Mouse (Mus musculus) cerebellum, adult 8-10 months (tissue): ENCODE data around the gene Hpse2.
A peak's percentile ranks its signal among the peaks of the same experiment; 100 is the strongest.

ENCODE experiments used
- DNase-seq: peaks from one replicate; pipeline ENCODE4 v3.0.0; 2022

Hpse2 gene

DNA sequence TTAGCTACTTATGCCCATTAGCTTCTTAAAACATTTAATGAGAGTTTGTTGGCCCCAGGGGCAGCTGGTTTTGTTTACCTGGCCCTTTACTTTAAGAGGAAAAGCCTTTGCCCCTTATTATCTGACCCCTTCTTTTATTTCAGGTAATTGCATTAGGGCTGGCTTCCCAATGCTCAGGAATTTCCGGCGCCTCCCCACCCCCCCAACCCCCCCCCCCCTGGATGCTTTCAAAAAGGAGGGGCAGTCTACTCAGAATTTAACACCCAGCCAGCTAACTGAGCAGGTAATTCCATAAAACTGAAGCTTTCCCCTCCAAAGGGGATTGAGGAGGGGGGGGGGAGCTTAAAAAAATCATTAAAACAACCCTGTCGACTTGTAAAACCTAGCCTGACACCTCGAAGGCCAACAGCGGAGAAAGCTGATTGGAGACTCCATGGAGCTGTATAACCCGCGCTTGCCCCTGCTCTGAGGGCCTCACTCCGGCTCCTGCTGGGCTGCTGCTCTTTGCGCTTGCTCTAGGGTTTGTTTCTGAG, 451.4 kb downstream of the Hpse2 start:
- no peak for DNase-seq

DNA sequence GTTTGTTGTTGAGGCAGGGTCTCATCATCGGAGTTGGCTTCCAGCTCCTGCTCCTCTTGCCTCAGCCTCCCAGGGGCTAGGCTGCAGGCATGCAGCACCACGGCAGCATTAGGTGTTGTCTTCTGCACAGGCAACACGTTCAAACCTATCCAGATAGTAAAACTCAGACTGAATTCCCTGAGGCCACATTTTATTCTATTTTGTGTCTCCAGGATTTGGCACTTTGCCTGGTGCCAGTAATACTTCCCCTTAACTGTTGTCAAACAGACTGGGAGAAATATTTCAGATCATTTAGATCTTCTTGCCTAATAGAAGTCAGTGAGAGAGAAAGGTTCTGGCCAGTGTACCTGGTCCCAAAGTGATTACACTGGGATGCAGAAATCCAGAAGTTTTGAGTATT, 458.5 kb downstream of the Hpse2 start:
- no peak for DNase-seq

DNA sequence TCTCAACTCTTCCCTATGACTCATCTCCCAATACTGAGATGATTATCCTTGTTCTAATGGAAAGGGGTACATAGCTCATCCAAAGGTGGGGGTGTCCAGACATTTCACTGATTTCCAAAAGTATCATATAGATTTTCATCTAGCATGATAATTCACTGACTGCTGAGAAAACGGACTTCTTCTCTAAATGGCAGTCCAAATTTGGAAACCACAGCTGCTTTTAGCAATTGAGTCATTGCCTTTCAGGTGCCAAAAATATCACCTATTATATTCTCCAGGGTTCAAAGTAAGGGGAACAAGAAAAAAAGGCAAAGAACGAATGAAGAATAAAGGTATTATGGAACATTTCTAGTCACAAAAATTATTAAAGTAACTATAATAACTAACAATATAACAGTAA, 459.9 kb downstream of the Hpse2 start:
- no peak for DNase-seq

DNA sequence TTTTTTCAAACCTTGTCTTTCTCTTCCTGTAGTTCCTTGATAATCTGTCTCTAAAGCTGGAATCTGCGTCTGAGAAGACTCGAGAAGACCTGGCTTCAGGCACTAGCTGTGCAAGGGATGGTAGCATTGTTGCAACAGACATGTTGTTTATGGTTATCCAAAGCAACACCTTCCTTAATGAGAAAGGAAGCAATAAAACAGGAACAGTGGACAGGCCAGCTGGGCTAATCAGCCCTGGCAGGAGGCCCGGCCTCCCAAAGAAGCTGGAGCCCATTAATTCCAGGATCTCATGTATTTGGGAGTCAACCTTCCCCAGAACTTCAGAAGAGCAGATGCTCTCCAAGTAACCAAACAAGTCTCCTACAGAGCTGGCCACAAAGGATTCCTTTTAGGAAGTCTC, 465.5 kb downstream of the Hpse2 start:
- DNase-seq, result no peak

DNA sequence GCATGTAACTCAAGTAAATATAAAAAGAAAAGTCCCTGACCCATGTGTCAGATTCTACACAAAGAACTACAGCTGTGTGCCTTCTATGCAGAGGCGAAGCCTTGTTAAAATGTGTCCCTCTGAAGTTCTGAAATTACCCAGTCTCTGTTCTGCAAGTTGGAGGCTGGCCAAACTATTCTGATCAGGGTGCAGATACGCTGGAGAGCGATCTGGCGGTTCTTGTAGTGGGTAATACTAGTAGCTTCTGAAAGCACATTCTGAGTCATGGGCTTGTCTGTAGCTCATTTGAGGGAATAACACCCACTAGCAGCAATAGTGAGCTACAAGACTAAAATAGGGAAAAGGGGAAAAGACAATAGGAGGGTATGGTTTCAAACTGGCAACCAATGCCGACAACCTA, 474.5 kb downstream of the Hpse2 start:
- no peak for DNase-seq

DNA sequence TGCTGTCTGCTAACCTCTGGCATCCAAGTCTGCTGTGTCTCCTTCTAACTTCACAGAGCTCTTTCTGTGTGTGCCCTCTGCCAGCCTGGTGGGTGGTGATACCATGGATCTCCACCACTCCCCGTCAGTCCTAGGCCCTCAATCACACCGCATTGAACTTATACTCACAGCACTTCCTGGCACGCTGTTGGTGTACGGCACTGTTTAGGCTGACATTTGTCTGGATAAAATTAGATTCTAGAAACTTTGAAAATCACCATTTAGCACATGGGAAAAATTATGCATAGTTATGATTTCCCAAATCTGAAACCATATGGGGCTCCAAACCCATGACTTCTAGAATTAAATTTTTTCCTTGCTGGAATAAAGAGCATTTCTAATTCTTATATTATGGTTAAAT, 478.4 kb downstream of the Hpse2 start:
- DNase-seq, result no peak

DNA sequence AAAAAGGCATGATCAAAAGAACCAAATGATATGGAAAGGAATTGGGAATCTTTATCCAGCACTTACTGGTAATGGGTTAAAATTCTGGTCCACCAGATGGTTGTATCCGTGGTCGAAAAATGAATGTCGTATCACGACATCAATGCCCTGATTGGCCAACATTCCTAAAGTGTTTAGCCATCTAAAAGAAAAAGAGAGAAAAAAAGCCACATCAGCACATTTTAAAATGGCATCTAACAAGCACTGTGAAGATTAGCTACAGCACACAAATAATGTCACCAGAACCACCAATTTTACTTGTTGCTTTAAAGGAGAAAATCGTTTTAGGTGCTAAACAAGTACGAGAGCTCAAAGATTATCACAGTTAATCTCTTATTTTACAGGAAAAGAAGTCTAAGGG, 479.6 kb downstream of the Hpse2 start:
- no peak for DNase-seq

DNA sequence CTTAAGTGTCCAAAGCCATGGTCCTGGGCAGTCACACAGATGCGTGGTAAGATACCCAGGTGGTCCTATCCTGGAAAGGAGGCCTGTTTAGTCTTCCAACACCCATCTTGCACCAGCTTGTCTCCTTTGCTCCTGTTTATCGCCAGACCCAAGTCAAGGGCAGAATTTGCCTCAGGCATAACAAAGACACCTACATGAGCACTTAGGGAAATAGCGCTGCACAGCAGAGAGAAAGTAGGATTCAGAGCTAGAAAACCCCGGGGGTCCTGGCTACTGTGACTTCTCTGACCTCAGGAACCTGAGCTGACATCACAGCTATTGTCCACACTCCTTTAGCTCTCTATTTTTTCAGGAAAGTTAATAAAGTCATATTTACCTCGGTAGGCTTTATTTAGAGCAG, 481.8 kb downstream of the Hpse2 start:
- no peak for DNase-seq

DNA sequence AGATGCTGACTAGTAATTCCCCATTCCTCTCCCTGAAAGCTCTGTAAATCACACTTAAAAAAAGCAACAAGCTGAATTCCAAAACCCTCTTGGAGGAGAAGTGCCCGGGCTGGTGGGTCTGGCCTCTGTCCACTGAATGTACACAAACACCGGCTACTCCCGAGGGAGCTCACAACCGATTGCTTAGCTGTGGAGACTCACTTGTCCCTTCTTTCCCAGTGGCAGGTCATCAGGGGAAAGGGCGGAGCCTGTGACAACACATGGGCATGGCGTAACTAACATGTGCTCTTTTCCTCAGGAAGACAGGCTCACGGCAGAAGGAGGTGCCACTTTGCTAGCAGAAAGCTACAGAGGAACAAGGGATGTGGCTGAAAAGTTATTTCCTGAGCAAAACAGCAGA, 483.4 kb downstream of the Hpse2 start:
- DNase-seq, result no peak

DNA sequence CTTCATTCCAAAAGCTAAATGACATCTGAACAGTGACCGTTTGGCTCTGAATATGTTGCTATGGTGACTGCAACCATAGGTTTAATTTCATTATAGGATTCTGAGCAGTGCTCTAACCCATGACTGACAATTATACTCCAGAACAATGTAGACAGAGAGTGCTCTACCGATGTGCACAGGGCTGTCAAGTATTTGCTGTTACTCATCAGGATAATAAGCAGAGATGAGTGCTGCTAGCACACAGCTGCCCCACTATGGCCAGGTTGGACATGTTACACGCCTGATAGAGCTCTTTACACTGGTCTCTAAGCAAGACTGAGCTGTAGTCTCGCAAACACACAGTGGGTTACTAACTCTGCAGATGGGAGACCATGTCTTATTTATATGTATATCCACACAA, 483.9 kb downstream of the Hpse2 start:
- no peak for DNase-seq

DNA sequence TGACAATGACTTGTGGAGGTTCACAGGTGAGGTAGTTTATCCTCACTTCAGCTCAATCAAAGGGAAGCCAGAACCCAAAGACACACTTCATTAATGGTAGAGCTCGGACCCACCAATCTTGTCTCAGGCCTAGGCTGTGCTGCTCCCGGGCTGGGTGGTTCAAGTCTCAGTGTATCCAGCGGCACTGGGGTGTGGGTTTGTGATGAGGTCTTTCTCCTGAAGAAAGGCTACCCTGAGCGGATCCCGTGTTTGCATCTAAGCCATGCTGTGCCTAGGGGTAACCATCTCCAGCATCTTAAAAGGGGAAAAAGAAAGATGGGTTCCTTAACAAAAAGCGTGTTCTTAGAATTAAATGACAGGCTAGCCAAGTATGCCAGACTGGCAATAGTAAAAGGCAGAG, 484.3 kb downstream of the Hpse2 start:
- no peak for DNase-seq

DNA sequence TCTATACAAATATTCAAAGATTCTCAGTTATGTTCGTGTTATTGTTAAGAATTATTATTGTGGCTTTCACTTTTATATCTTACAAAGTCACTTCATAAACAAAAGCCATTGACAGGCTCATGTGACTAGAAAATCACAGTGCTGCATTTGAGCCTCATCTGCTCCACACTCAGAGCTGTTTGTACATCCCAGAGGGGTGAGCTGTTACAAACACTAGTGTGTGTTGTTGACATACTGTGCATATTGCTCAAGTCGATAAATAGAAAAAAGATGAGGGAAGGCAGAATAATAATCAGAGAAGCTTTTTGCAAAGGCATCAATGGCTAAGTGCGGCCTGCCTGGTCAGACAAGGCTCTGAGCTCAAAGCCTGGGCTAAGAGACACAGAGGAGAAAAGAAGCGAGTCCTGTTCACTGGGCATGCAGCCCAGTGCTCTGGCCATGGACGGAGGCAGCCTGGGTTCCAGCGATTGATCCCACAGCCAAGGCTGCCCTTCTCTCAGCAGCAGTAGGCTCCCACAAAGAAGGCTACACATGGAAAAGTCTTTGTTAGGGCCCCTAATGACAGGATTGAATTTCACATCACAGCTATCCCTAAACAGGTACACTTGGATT, 485.6 kb downstream of the Hpse2 start:
- peak; percentile 2 for DNase-seq

DNA sequence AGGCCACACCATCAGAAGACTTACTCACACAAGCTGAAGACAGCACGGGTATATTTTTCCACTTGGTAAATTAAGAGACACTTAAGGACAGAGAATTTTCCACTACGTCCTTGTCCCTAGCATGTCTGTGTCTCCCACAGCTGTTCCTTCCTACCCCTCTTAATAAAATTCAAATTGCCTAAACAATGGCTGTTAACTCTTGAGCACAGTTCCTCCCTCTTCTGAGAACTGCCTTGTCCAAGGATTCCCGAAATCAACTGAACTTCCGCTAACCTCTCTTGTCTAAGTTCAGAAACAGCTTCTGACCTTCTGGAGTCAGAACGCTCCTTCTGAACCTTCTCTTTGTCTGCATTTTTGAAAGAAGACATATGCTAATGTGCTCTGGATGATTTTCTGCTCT, 496.6 kb downstream of the Hpse2 start:
- DNase-seq, result no peak

DNA sequence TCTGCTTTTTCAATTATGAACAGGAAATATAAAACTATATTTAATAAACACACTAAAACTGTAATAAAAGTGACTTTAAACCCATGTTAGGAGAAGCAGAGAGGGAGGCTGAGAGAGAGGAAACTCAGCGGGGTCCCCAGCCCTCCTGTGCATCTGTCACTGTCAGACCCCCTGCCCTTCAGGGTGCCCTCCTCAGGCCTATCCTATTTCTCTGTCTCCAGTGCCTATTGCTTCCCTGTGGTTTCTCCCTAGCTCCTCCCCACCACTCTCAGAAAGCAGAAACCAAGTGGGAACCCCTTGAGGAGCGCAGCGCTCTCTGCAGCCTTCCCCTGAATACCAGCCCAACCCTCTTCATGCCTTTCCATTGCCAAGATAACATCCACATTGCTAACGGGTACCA, 510.5 kb downstream of the Hpse2 start:
- no peak for DNase-seq

DNA sequence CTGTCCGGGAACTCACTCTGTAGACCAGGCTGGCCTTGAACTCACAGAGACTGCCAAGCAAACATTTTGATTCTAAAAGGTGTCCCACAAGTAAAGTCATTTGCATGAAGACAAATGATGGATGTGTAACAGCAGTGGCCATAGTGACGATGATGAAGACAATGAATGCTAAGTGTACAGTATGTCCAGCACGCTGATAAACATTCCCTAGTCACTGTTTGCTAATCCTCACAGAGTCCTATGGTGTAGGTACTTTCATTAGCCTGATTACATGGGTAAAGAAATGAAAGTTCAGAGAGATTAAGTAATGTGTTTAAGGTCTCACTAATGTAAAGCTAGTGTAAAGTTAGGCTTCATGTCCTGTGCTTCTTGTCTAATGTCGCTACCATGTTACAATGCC, 511.6 kb downstream of the Hpse2 start:
- DNase-seq, result no peak

DNA sequence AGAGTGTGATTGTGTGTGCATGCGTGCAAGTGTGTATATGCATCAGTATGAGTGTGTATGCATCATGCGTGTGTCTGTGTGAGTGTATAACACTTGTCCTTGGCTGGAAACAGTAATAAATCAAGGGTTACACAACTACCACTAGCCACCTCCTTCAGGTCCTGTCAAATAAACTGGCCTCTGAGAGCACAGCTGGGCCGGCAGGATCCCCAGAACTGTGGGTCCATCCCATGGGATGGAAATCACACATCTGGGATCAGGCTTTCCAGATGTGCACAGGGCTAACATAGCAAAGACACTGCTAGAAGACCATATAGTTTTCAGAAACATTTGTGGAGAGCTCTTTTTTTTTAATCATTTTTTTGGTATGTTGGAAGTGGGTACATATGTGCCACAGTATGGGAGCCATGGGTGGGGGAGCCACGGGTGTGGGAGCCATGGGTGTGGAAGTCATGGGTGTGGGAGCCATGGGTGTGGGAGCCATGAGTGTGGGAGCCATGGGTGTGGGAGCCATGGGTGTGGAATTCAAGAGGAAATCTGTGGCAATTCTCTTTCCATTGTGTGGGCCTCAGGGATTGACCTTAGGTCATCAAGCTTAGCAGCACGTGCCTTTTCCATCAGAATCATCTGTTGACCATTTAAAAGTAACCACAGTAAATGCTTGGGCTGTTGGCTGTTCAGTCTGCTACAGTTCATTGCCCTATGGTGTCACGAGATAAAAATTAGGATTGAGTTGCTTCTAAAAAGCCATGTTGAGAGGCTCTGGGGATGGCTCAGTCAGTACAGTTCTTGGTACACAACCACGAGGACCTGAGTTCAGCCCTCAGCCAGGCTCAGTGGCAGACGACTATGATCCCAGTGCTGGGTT, 518.3 kb downstream of the Hpse2 start:
- no peak for DNase-seq

DNA sequence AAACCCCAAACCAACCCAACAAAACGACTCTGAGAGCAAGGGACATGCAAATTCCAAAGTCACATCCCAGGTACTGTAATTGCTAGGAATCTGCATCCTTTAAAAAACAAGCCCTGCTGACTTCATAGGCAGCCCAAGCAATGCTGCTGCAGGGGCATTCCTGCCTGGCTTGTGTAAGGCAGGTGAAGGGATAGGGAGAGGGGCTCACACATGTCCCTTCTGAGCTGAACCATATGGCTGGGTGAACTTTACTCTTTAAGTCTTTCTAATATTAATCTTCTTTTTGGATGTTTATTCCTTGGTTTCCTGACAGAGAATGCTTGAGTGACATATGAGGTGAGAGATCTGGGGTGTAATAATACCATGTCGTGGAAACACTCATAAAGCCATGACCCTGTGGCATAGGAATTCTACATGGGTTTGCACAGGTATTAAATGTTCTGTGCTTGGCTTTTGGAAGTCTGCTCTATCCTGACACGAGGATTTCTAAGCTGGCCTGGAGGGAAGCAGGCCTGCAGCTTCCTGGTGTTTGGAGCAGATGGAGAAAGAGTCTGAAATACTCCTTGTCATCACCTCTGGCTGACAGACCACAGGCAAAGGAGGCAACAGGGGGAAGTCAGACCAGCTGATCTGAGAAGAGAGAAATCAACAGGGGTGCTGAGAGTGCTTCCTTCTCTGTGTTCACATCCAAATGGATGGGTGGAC, 519.0 kb downstream of the Hpse2 start:
- DNase-seq, result no peak

DNA sequence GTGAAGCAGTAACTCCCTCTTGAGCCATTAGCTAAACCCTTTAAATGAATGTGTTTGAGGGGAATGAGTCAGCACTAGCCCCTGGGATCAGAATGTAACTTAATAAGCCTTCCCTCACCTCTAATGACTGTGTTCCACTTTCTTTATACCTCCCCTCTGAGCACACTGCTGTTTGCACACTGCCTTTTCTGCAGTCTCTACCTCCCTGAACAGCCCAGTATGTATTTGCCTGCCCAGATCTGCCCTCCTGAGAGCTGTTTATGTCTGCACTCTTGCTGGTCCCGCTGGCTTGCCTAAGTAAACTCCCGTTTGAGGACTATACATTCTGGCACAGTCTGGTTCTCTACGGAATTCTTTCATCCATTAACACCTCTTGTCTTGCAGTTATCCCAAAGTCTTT, 525.1 kb downstream of the Hpse2 start:
- DNase-seq, result no peak

DNA sequence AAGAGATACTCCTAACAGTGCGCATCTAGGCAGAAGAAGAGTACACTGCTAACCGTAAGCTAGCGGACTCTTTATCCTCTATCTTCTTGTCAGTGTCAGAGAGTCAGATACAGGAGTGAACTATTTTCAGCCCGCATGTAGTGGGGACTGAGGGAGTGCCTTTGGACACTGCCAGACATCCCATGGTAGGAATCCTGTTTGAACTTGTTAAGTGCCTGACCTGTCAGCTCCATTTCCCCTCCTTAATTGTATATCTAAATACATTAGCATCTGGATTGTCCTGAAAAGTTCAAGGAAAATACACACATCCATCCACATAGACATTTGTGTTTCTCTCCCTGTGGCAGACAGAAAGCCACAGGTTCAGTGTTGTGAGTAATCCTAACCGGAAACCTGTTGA, 531.1 kb downstream of the Hpse2 start:
- no peak for DNase-seq

DNA sequence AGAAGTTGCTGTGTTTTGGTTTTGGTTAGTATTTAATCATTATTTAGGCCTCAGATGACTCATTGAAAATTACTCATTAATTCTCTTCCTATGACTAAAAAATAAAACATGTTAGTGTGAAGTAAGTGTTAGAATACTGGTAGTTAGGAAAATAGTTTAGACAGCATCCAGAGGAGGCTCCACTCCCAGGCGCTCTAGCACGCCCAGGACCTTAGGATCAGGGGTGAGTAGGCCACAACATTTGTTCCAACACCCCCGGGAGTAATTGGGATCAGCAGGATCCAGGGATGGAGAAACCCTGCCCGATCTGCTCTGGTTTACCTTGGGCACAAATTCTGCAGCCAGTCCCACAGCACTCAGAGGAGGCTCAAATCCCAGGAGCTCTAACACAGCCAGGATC, 532.5 kb downstream of the Hpse2 start:
- no peak for DNase-seq

DNA sequence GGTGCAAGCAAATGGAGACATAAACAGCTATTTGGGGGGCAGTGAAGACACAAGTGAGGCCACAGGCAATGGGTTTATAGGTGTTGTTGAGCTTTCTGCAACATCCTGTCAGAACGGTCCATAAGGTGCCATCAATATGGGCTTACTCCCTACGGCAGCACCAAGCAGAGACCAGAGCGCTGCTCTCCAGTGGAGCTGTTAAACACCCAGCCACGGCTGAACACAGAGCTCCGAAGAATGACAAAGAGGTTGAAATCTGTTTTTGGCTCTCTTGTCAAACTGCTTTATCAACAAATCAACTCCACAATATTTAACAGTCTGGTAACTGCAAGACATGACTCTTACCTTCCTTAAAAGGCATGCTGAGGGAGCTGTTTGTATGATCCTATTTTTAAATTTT, 537.7 kb downstream of the Hpse2 start:
- DNase-seq, result no peak

DNA sequence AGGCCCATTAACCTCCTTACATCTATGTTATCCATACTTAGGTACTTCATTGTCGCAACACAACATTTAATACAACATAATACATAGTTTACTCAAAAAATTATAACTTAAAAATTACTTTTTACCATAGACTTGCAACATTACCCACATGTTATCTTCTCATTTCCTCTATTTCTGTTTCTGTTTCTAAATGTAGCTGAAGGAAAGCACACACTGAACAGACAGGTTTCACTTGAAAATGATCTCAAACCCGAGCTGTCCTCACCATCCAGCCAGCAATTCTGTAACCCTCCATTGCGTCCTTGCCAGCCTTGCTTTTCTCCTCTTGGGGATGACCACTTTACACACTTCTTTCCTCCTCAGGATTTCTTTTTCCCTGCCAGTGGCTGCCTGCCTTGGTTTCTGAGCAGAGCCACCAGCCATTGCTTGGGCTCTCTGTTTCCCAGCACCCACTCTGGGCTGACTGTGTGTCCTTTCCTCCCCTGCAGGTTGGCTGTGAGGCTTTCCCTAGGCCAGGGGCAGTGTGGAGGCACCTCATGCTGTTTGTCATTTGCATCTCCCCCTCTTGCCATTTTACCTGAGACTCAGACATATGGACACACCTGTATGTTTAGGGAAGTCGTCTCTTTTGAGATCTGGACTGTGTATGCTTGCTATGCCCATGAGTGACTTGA, 548.4 kb downstream of the Hpse2 start:
- no peak for DNase-seq

DNA sequence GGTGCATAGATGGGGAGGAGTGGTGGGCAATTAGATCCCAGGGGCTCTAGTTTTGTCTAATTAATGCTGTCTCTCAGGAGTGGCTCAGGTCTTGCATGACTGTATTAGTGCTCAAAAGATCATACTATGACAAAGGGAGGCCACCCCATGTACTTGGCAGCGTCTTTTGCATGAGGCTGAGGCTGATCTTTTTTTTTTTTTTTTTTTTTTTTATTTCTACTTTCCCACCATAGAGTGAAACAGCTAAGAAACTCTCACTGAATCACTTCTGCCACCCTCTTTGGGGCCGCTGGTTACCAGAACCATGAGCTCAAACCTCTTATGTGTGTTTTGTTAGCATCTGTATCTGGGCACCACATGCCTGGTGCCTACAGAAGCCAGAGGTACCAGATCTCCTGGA, 549.0 kb downstream of the Hpse2 start:
- DNase-seq, result no peak
